7 mouse cellular contexts compared by ENCODE assay signal in the genomic region with DNA sequence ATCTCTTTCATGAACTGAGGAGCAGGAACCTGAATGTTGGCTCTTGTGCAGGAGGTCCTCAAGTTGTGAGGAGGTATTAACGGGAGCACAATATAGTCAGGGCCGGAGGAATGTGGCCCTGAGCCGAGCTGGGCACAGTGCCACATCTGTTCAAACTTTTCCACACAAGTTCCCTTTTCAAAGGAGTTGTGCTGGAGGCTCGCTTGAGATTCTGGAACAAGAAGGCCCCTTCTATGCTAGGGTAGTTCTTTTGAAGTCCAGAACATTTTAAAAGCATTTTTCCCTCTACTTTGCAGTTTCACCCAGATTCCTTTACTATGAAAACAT. TPM values are rescaled to one million over a fixed set of nuclear protein-coding genes. Genes with fewer than 3 reads are reported as not detected.
DNase-seq lines count a peak whose midpoint lies in the region; ATAC-seq lines count a peak whose summit lies in the region.

No protein-coding gene starts in this region.

- H3K27ac ChIP-seq in embryonic facial prominence, embryonic 11.5 days (replicated peaks; ENCODE audit: low read depth, low read length): no peak overlapping the region
- no peak overlapping the region for H3K27ac ChIP-seq in limb, embryonic 11.5 days (replicated peaks; ENCODE audit: low read depth, low read length)
- H3K27ac ChIP-seq in midbrain, embryonic 14.5 days (replicated peaks; ENCODE audit: low read depth, low read length): peak overlapping the region; percentile 79; the same call in 1 of the 2 replicates

- 21% methylated on average over 4 of the region's 4 CpGs for WGBS in embryonic facial prominence, embryonic 11.5 days
- WGBS in limb, embryonic 11.5 days: 35% methylated on average over 4 of the region's 4 CpGs
- 3% methylated on average over 4 of the region's 4 CpGs for WGBS in midbrain, embryonic 14.5 days

- H3K4me2 ChIP-seq in embryonic facial prominence, embryonic 11.5 days (ENCODE audit: low read depth, low read length): peak overlapping the region; percentile 91
- peak overlapping the region; percentile 95 for H3K4me2 ChIP-seq in limb, embryonic 11.5 days (ENCODE audit: low read depth, severe bottlenecking)
- H3K4me2 ChIP-seq in midbrain, embryonic 14.5 days (ENCODE audit: low read length): peak overlapping the region; percentile 88

- peak; percentile 78 for DNase-seq in adrenal gland, adult 8-10 months
- peak; percentile 19 for DNase-seq in embryonic facial prominence, embryonic 11.5 days (ENCODE audit: low spot score)
- peak; percentile 60 for DNase-seq in heart, adult 8-10 months (ENCODE audit: low spot score)
- peak; percentile 83 to 90 for DNase-seq in kidney, adult 8-10 months
- DNase-seq in limb, embryonic 11.5 days (ENCODE audit: low spot score): peak; percentile 36
- DNase-seq in midbrain, embryonic 14.5 days: peak; percentile 81
- peak; percentile 78 for DNase-seq in urinary bladder, postnatal 14 days (ENCODE audit: low spot score)

- H3K36me3 ChIP-seq in embryonic facial prominence, embryonic 11.5 days (replicated peaks; ENCODE audit: control insufficient read depth, insufficient read depth, low read depth, low read length): no peaks in the 10 kb centered on the region
- no peaks in the 10 kb centered on the region for H3K36me3 ChIP-seq in limb, embryonic 11.5 days (ENCODE audit: control insufficient read depth, insufficient read depth, low read length)
- H3K36me3 ChIP-seq in midbrain, embryonic 14.5 days (ENCODE audit: control insufficient read depth, insufficient read depth, low read length): no peaks in the 10 kb centered on the region

- 0 out of 2 replicates have a peak, but pooled peaks have one; percentile 20 for ATAC-seq in embryonic facial prominence, embryonic 11.5 days (replicated peaks; ENCODE audit: insufficient number of reproducible peaks, low FRiP score, low TSS enrichment, low read depth)
- no peak for ATAC-seq in limb, embryonic 11.5 days (ENCODE audit: insufficient number of reproducible peaks, low FRiP score, low TSS enrichment, low read depth)
- peak; percentile 68 for ATAC-seq in midbrain, embryonic 14.5 days (ENCODE audit: low FRiP score, low TSS enrichment)

- 0 out of 2 replicates have a peak overlapping the region, but pooled peaks have one; percentile 15 for H3K9ac ChIP-seq in embryonic facial prominence, embryonic 11.5 days (replicated peaks; ENCODE audit: low read length)
- no peak overlapping the region for H3K9ac ChIP-seq in limb, embryonic 11.5 days (ENCODE audit: low read length)
- H3K9ac ChIP-seq in midbrain, embryonic 14.5 days (replicated peaks; ENCODE audit: low read length): no peak overlapping the region

- H3K9me3 ChIP-seq in embryonic facial prominence, embryonic 11.5 days (replicated peaks; ENCODE audit: control insufficient read depth, low read length): no peaks in the 10 kb centered on the region
- H3K9me3 ChIP-seq in limb, embryonic 11.5 days (ENCODE audit: control insufficient read depth, low read length): no peaks in the 10 kb centered on the region
- H3K9me3 ChIP-seq in midbrain, embryonic 14.5 days (ENCODE audit: control insufficient read depth, low read length): no peaks in the 10 kb centered on the region

- H3K4me3 ChIP-seq in embryonic facial prominence, embryonic 11.5 days (ENCODE audit: low read depth, low read length): no peak overlapping the region
- H3K4me3 ChIP-seq in limb, embryonic 11.5 days (ENCODE audit: low read depth, low read length): no peak overlapping the region
- H3K4me3 ChIP-seq in midbrain, embryonic 14.5 days (replicated peaks; ENCODE audit: low read depth, low read length): peak overlapping the region; percentile 54; the same call in 1 of the 2 replicates

- no peaks in the 10 kb centered on the region for H3K27me3 ChIP-seq in embryonic facial prominence, embryonic 11.5 days (ENCODE audit: control insufficient read depth, insufficient read depth, low read length)
- H3K27me3 ChIP-seq in limb, embryonic 11.5 days (ENCODE audit: control insufficient read depth, insufficient read depth, low read length): no peaks in the 10 kb centered on the region
- H3K27me3 ChIP-seq in midbrain, embryonic 14.5 days (ENCODE audit: control insufficient read depth, insufficient read depth, low read length): no peaks in the 10 kb centered on the region

- H3K4me1 ChIP-seq in embryonic facial prominence, embryonic 11.5 days (ENCODE audit: control insufficient read depth, insufficient read depth, low read length): no peaks in the 10 kb centered on the region
- H3K4me1 ChIP-seq in limb, embryonic 11.5 days (ENCODE audit: control insufficient read depth, insufficient read depth, low read length): peaks cover 6% of the 10 kb centered on the region
- peaks cover 19% of the 10 kb centered on the region; the same call in 1 of the 2 replicates for H3K4me1 ChIP-seq in midbrain, embryonic 14.5 days (ENCODE audit: control insufficient read depth, insufficient read depth, low read length)

RNA-seq across cellular contexts. Expression of a gene that starts 21.5 kb away (rescaled TPM):
- total RNA-seq in adrenal gland, adult 8-10 months (2022): 100 to 1,000 TPM in 1 of 4 experiments, 10 to 100 TPM in 3; 38.3 to 144 (median 66.5) TPM
- 96.1 and 106 TPM in 2 replicates for polyA plus RNA-seq in embryonic facial prominence, embryonic 11.5 days (2014; fragmentation: Nextera tagmentation; extraction: Ambion mirVana)
- 1 to 10 TPM; 3.1 to 4.8 (median 4.0) TPM for total RNA-seq in heart, adult 8-10 months (2022)
- polyA plus RNA-seq in limb, embryonic 11.5 days (2014; fragmentation: Nextera tagmentation; extraction: Ambion mirVana): 88.6 and 97.9 TPM in 2 replicates
- 104 and 137 TPM in 2 replicates for polyA plus RNA-seq in midbrain, embryonic 14.5 days (2014; fragmentation: Nextera tagmentation; extraction: Ambion mirVana)

RNA-seq across cellular contexts. Expression of a gene that starts 59.1 kb away (rescaled TPM):
- 10 to 100 TPM in 2 of 4 experiments, 1 to 10 TPM in 2; 8.4 to 18.1 (median 11.0) TPM for total RNA-seq in adrenal gland, adult 8-10 months (2022)
- 48.9 and 49.4 TPM in 2 replicates for polyA plus RNA-seq in embryonic facial prominence, embryonic 11.5 days (2014; fragmentation: Nextera tagmentation; extraction: Ambion mirVana)
- 1 to 10 TPM; 3.5 to 3.7 (median 3.6) TPM for total RNA-seq in heart, adult 8-10 months (2022)
- 55.8 and 57.3 TPM in 2 replicates for polyA plus RNA-seq in limb, embryonic 11.5 days (2014; fragmentation: Nextera tagmentation; extraction: Ambion mirVana)
- 27.6 and 38.0 TPM in 2 replicates for polyA plus RNA-seq in midbrain, embryonic 14.5 days (2014; fragmentation: Nextera tagmentation; extraction: Ambion mirVana)

Comparison
In these comparisons a context has a peak if more than half of its experiments do, and no peak if none do; other contexts are left out.
1. DNase-seq: peak in every context shown above with its lines; median percentile 86 in kidney, adult 8-10 months; 81 in midbrain, embryonic 14.5 days; 78 in adrenal gland, adult 8-10 months; 78 in urinary bladder, postnatal 14 days; 60 in heart, adult 8-10 months; 36 in limb, embryonic 11.5 days; 19 in embryonic facial prominence, embryonic 11.5 days.